Mouse (Mus musculus): ENCODE measurements around the gene Plekhg6.

Plekhg6 gene

GRCm38 (mm10) chr6:125385066-125385974 lies 4.7 kb upstream of the Plekhg6 start:
- DNase-seq (ENCODE audit: low read depth) = peak; percentile 57

- DNase-seq (ENCODE audit: low read depth) = no peak
These were observed 1.4 kb upstream of the Plekhg6 start for GRCm38 (mm10) chr6:125382024-125382423.

- no peak for DNase-seq (ENCODE audit: low read depth)
These were observed 812 bp downstream of the Plekhg6 start for GRCm38 (mm10) chr6:125379781-125380180.

- no peak for DNase-seq (ENCODE audit: low read depth)
These were observed 2.0 kb downstream of the Plekhg6 start for GRCm38 (mm10) chr6:125378621-125379020.

GRCm38 (mm10) chr6:125377582-125378451 lies 2.8 kb downstream of the Plekhg6 start:
- peak; percentile 76 for DNase-seq (ENCODE audit: low read depth)

- DNase-seq (ENCODE audit: low read depth) = peak; percentile 68
These were observed 3.6 kb downstream of the Plekhg6 start for GRCm38 (mm10) chr6:125377042-125377441.

- no peak for DNase-seq (ENCODE audit: low read depth)
These were observed 12.7 kb downstream of the Plekhg6 start for GRCm38 (mm10) chr6:125367758-125368371.

GRCm38 (mm10) chr6:125366133-125366532 lies 14.5 kb downstream of the Plekhg6 start:
- peak; percentile 63 for DNase-seq (ENCODE audit: low read depth)

GRCm38 (mm10) chr6:125365522-125365921 lies 15.1 kb downstream of the Plekhg6 start:
- DNase-seq (ENCODE audit: low read depth) = no peak

GRCm38 (mm10) chr6:125364448-125364847 lies 16.1 kb downstream of the Plekhg6 start:
- DNase-seq (ENCODE audit: low read depth) = peak; percentile 39

GRCm38 (mm10) chr6:125363451-125364242 lies 16.9 kb downstream of the Plekhg6 start:
- peak; percentile 36 for DNase-seq (ENCODE audit: low read depth)

GRCm38 (mm10) chr6:125363021-125363420 lies 17.6 kb downstream of the Plekhg6 start:
- DNase-seq (ENCODE audit: low read depth) = no peak

- peak; percentile 68 for DNase-seq (ENCODE audit: low read depth)
These were observed 18.9 kb downstream of the Plekhg6 start for GRCm38 (mm10) chr6:125361467-125362291.

GRCm38 (mm10) chr6:125360846-125361245 lies 19.7 kb downstream of the Plekhg6 start:
- no peak for DNase-seq (ENCODE audit: low read depth)

- DNase-seq (ENCODE audit: low read depth) = no peak
These were observed 20.6 kb downstream of the Plekhg6 start for GRCm38 (mm10) chr6:125359999-125360398.

GRCm38 (mm10) chr6:125357334-125357733 lies 23.3 kb downstream of the Plekhg6 start:
- no peak for DNase-seq (ENCODE audit: low read depth)

- DNase-seq (ENCODE audit: low read depth) = peak; percentile 27
These were observed 24.3 kb downstream of the Plekhg6 start for GRCm38 (mm10) chr6:125356264-125356663.

GRCm38 (mm10) chr6:125355197-125355741 lies 25.3 kb downstream of the Plekhg6 start:
- peak; percentile 27 for DNase-seq (ENCODE audit: low read depth)

GRCm38 (mm10) chr6:125354352-125355151 lies 26.0 kb downstream of the Plekhg6 start:
- peak; percentile 90 for DNase-seq (ENCODE audit: low read depth)

All from NIH3T3 (cell line).